Mouse (Mus musculus): ENCODE data around the gene Ltbr. TPM values are rescaled to one million over a fixed set of nuclear protein-coding genes. Genes with fewer than 3 reads are reported as not detected.

Ltbr gene
- polyA plus RNA-seq, 1 experiment from 2014 or later: 10.4 TPM

Other genes with a start within 250 kb of the Ltbr start
- 0.44 and 0.60 TPM in 2 replicates for gene Lpar5, start 246.0 kb downstream of the Ltbr start, polyA plus RNA-seq (2015; fragmentation: Nextera tagmentation; extraction: Ambion mirVana)
- 78.1 and 79.8 TPM in 2 replicates for gene Chd4, start 217.9 kb downstream of the Ltbr start, polyA plus RNA-seq (2015; fragmentation: Nextera tagmentation; extraction: Ambion mirVana)
- gene Nop2, start 182.0 kb downstream of the Ltbr start, polyA plus RNA-seq (2015; fragmentation: Nextera tagmentation; extraction: Ambion mirVana): 54.4 and 55.3 TPM in 2 replicates
- gene Iffo1, start 168.6 kb downstream of the Ltbr start, polyA plus RNA-seq (2015; fragmentation: Nextera tagmentation; extraction: Ambion mirVana): 17.3 and 19.3 TPM in 2 replicates
- gene Gapdh, start 147.4 kb downstream of the Ltbr start, polyA plus RNA-seq (2015; fragmentation: Nextera tagmentation; extraction: Ambion mirVana): 1,297 and 1,346 TPM in 2 replicates
- gene Ncapd2, start 122.2 kb downstream of the Ltbr start, polyA plus RNA-seq (2015; fragmentation: Nextera tagmentation; extraction: Ambion mirVana): 91.4 and 91.6 TPM in 2 replicates
- 137 and 140 TPM in 2 replicates for gene Mrpl51, start 122.1 kb downstream of the Ltbr start, polyA plus RNA-seq (2015; fragmentation: Nextera tagmentation; extraction: Ambion mirVana)
- gene Vamp1, start 98.3 kb downstream of the Ltbr start, polyA plus RNA-seq (2015; fragmentation: Nextera tagmentation; extraction: Ambion mirVana): 5.5 and 7.3 TPM in 2 replicates
- gene Tapbpl, start 82.0 kb downstream of the Ltbr start, polyA plus RNA-seq (2015; fragmentation: Nextera tagmentation; extraction: Ambion mirVana): 3.8 and 4.5 TPM in 2 replicates
- gene Cd27, start 76.9 kb downstream of the Ltbr start, polyA plus RNA-seq (2015; fragmentation: Nextera tagmentation; extraction: Ambion mirVana): 1.8 TPM in 1 of 2 replicates, not detected in the other
- not detected in 2 replicates for gene Tuba3a, start 27.8 kb downstream of the Ltbr start, polyA plus RNA-seq (2015; fragmentation: Nextera tagmentation; extraction: Ambion mirVana)
- 0.34 and 0.39 TPM in 2 replicates for gene Scnn1a, start 6.8 kb upstream of the Ltbr start, polyA plus RNA-seq (2015; fragmentation: Nextera tagmentation; extraction: Ambion mirVana)
- 13.2 and 18.2 TPM in 2 replicates for gene Tnfrsf1a, start 35.5 kb upstream of the Ltbr start, polyA plus RNA-seq (2015; fragmentation: Nextera tagmentation; extraction: Ambion mirVana)
- gene Plekhg6, start 66.9 kb upstream of the Ltbr start, polyA plus RNA-seq (2015; fragmentation: Nextera tagmentation; extraction: Ambion mirVana): 0.07 TPM in 1 of 2 replicates, not detected in the other
- gene Cd9, start 180.9 kb upstream of the Ltbr start, polyA plus RNA-seq (2015; fragmentation: Nextera tagmentation; extraction: Ambion mirVana): 78.4 and 101 TPM in 2 replicates
- gene Vwf, start 232.9 kb upstream of the Ltbr start, polyA plus RNA-seq (2015; fragmentation: Nextera tagmentation; extraction: Ambion mirVana): 6.3 and 9.8 TPM in 2 replicates